Mouse (Mus musculus): ENCODE data around the gene Metrnl. TPM values are rescaled to one million over a fixed set of nuclear protein-coding genes. Genes with fewer than 3 reads are reported as not detected.
A peak's percentile ranks its signal among the peaks of the same experiment; 100 is the strongest.

Metrnl gene
- polyA plus RNA-seq, 1 experiment from 2014 or later = 4.7 TPM

- 0 out of 2 replicates have a peak overlapping the region, but pooled peaks have one; percentile 16 for H3K27ac ChIP-seq (ENCODE audit: low read depth)
- 25% methylated on average over 1 of the region's 1 CpGs for WGBS (ENCODE audit: insufficient replicate concordance)
- H3K4me3 ChIP-seq (ENCODE audit: low read depth, low read length) = no peak overlapping the region
- H3K36me3 ChIP-seq (replicated peaks; ENCODE audit: insufficient read depth, low read length) = no peaks in the 10 kb centered on the region
- H3K4me2 ChIP-seq (ENCODE audit: low read depth, low read length) = no peak overlapping the region
- H3K9ac ChIP-seq (replicated peaks) = no peak overlapping the region
- peak; percentile 35 for ATAC-seq
- no peaks in the 10 kb centered on the region for H3K27me3 ChIP-seq (ENCODE audit: insufficient read depth, low read length)
- DNase-seq = no peak
- H3K4me1 ChIP-seq (ENCODE audit: insufficient read depth) = no peaks in the 10 kb centered on the region
- no peak for TF ChIP-seq CTCF (IDR thresholded peaks at IDR 0.05; ENCODE audit: low read depth)
- no peak for TF ChIP-seq EP300 (IDR thresholded peaks at IDR 0.05; ENCODE audit: low read depth)
- H3K9me3 ChIP-seq (ENCODE audit: low read length) = no peaks in the 10 kb centered on the region
Observed at GRCm38 (mm10) chr11:121734184-121734583, 32.8 kb downstream of the Metrnl start.

- DNase-seq = no peak
- H3K9ac ChIP-seq (replicated peaks) = no peak overlapping the region
- no peak for TF ChIP-seq CTCF (IDR thresholded peaks at IDR 0.05; ENCODE audit: low read depth)
- no peak for TF ChIP-seq EP300 (IDR thresholded peaks at IDR 0.05; ENCODE audit: low read depth)
- H3K9me3 ChIP-seq (ENCODE audit: low read length) = no peaks in the 10 kb centered on the region
- H3K27me3 ChIP-seq (ENCODE audit: insufficient read depth, low read length) = no peaks in the 10 kb centered on the region
- 0 out of 2 replicates have a peak overlapping the region, but pooled peaks have one; percentile 16 for H3K27ac ChIP-seq (ENCODE audit: low read depth)
- H3K36me3 ChIP-seq (replicated peaks; ENCODE audit: insufficient read depth, low read length) = no peaks in the 10 kb centered on the region
- H3K4me1 ChIP-seq (ENCODE audit: insufficient read depth) = no peaks in the 10 kb centered on the region
- no peak overlapping the region for H3K4me2 ChIP-seq (ENCODE audit: low read depth, low read length)
- WGBS (ENCODE audit: insufficient replicate concordance) = 32% methylated on average over 1 of the region's 1 CpGs
- no peak overlapping the region for H3K4me3 ChIP-seq (ENCODE audit: low read depth, low read length)
- ATAC-seq = no peak
Observed at GRCm38 (mm10) chr11:121734892-121735291, 33.5 kb downstream of the Metrnl start.

GRCm38 (mm10) chr11:121738616-121739015 lies 37.3 kb downstream of the Metrnl start:
- DNase-seq (no peak), ATAC-seq (no peak)
- Histone ChIP-seq H3K4me3 (ENCODE audit: low read depth, low read length) (no peak overlapping the region), H3K9me3 (ENCODE audit: low read length) (no peaks in the 10 kb centered on the region), H3K36me3 (replicated peaks; ENCODE audit: insufficient read depth, low read length) (no peaks in the 10 kb centered on the region), H3K27me3 (ENCODE audit: insufficient read depth, low read length) (no peaks in the 10 kb centered on the region), H3K27ac (ENCODE audit: low read depth) (no peak overlapping the region), H3K9ac (replicated peaks) (no peak overlapping the region), H3K4me1 (ENCODE audit: insufficient read depth) (peaks cover 8% of the 10 kb centered on the region; the same call in 1 of the 2 replicates), H3K4me2 (ENCODE audit: low read depth, low read length) (no peak overlapping the region)
- WGBS (ENCODE audit: insufficient replicate concordance) = 50% methylated on average over 3 of the region's 3 CpGs
- TF ChIP-seq CTCF (IDR thresholded peaks at IDR 0.05; ENCODE audit: low read depth) (no peak), EP300 (IDR thresholded peaks at IDR 0.05; ENCODE audit: low read depth) (no peak)

GRCm38 (mm10) chr11:121740906-121741305 lies 39.6 kb downstream of the Metrnl start:
- Histone ChIP-seq H3K36me3 (replicated peaks; ENCODE audit: insufficient read depth, low read length) (no peaks in the 10 kb centered on the region), H3K4me2 (ENCODE audit: low read depth, low read length) (no peak overlapping the region), H3K9ac (replicated peaks) (no peak overlapping the region), H3K27ac (ENCODE audit: low read depth) (no peak overlapping the region), H3K9me3 (ENCODE audit: low read length) (no peaks in the 10 kb centered on the region), H3K4me1 (ENCODE audit: insufficient read depth) (peaks cover 11% of the 10 kb centered on the region), H3K27me3 (ENCODE audit: insufficient read depth, low read length) (no peaks in the 10 kb centered on the region), H3K4me3 (ENCODE audit: low read depth, low read length) (no peak overlapping the region)
- DNase-seq = no peak
- no peak; the same call in 1 of the 2 replicates for ATAC-seq
- 20% methylated on average over 1 of the region's 1 CpGs for WGBS (ENCODE audit: insufficient replicate concordance)
- TF ChIP-seq EP300 (IDR thresholded peaks at IDR 0.05; ENCODE audit: low read depth) (no peak), CTCF (IDR thresholded peaks at IDR 0.05; ENCODE audit: low read depth) (no peak)

- ATAC-seq = peak; percentile 66
Observed at GRCm38 (mm10) chr11:121741433-121741832, 40.1 kb downstream of the Metrnl start.

GRCm38 (mm10) chr11:121743113-121743512 lies 41.8 kb downstream of the Metrnl start:
- Histone ChIP-seq H3K36me3 (replicated peaks; ENCODE audit: insufficient read depth, low read length) (no peaks in the 10 kb centered on the region), H3K4me2 (ENCODE audit: low read depth, low read length) (no peak overlapping the region), H3K9ac (replicated peaks) (no peak overlapping the region), H3K27me3 (ENCODE audit: insufficient read depth, low read length) (no peaks in the 10 kb centered on the region), H3K9me3 (ENCODE audit: low read length) (no peaks in the 10 kb centered on the region), H3K4me3 (ENCODE audit: low read depth, low read length) (no peak overlapping the region), H3K4me1 (ENCODE audit: insufficient read depth) (peaks cover 11% of the 10 kb centered on the region), H3K27ac (ENCODE audit: low read depth) (peak overlapping the region; percentile 23; the same call in 1 of the 2 replicates)
- no peak for ATAC-seq
- TF ChIP-seq EP300 (IDR thresholded peaks at IDR 0.05; ENCODE audit: low read depth) = no peak
- TF ChIP-seq CTCF (IDR thresholded peaks at IDR 0.05; ENCODE audit: low read depth) = no peak
- DNase-seq = no peak
- WGBS (ENCODE audit: insufficient replicate concordance) = 44% methylated on average over 1 of the region's 1 CpGs

More at GRCm38 (mm10) chr11:121741433-121741832, 40.1 kb downstream of the Metrnl start:
- Histone ChIP-seq H3K36me3 (replicated peaks; ENCODE audit: insufficient read depth, low read length) (no peaks in the 10 kb centered on the region), H3K4me1 (ENCODE audit: insufficient read depth) (peaks cover 11% of the 10 kb centered on the region), H3K4me3 (ENCODE audit: low read depth, low read length) (no peak overlapping the region), H3K9me3 (ENCODE audit: low read length) (no peaks in the 10 kb centered on the region), H3K27me3 (ENCODE audit: insufficient read depth, low read length) (no peaks in the 10 kb centered on the region), H3K9ac (replicated peaks) (no peak overlapping the region), H3K4me2 (ENCODE audit: low read depth, low read length) (no peak overlapping the region), H3K27ac (ENCODE audit: low read depth) (no peak overlapping the region)
- TF ChIP-seq CTCF (IDR thresholded peaks at IDR 0.05; ENCODE audit: low read depth) = no peak
- TF ChIP-seq EP300 (IDR thresholded peaks at IDR 0.05; ENCODE audit: low read depth) = no peak
- WGBS (ENCODE audit: insufficient replicate concordance) = 61% methylated on average over 1 of the region's 1 CpGs
- no peak for DNase-seq

Measured in liver, postnatal 0 days (tissue).